Mouse (Mus musculus) MEL (cell line): ENCODE measurements around the gene Hist2h3b. TPM values are rescaled to one million over a fixed set of nuclear protein-coding genes. Genes with fewer than 3 reads are reported as not detected.

Source experiments
- DNase-seq: peaks from one replicate; pipeline ENCODE4 v3.0.0; 2011; ENCODE audit warnings: low read depth, low spot score
- H3K27ac ChIP-seq: 2 replicates; pipeline ENCODE4 v1.5.1; 2012; ENCODE audit warnings: low read depth, mild to moderate bottlenecking, control low read depth, low read length, moderate library complexity; ENCODE audit not compliant: control insufficient read depth
- H3K27me3 ChIP-seq, 2 experiments: fragments of 150-350 bp in 1 of 2; sonication (generic) in 1 of 2; 2 replicates each; pipeline ENCODE4 v1.6.1; 2012; ENCODE audit warnings: low read length in 2 of 2, mild to moderate bottlenecking in 2 of 2, improper control_type of control experiment in 1 of 2, moderate library complexity in 1 of 2; ENCODE audit not compliant: insufficient read depth in 2 of 2, control insufficient read depth in 1 of 2
- H3K36me3 ChIP-seq, 2 experiments: 2 replicates each; pipeline ENCODE4 v1.6.1; 2012 to 2014; ENCODE audit warnings: low read length in 2 of 2, improper control_type of control experiment in 1 of 2, inconsistent platforms in 1 of 2, mild to moderate bottlenecking in 1 of 2; ENCODE audit not compliant: insufficient read depth in 2 of 2, control insufficient read depth in 1 of 2
- H3K4me1 ChIP-seq, 2 experiments: fragments of 150-350 bp in 1 of 2; sonication (generic) in 1 of 2; 2 replicates each; pipeline ENCODE4 v1.6.1; 2012; ENCODE audit warnings: low read length in 2 of 2, improper control_type of control experiment in 1 of 2, mild to moderate bottlenecking in 1 of 2; ENCODE audit not compliant: insufficient read depth in 2 of 2, control insufficient read depth in 1 of 2
- H3K4me3 ChIP-seq, 2 experiments: fragments of 150-350 bp in 1 of 2; sonication (generic) in 1 of 2; 2 replicates each; pipeline ENCODE4 v1.5.1; 2012; ENCODE audit warnings: low read depth in 2 of 2, low read length in 2 of 2, mild to moderate bottlenecking in 2 of 2, moderate library complexity in 2 of 2, control low read depth in 1 of 2, improper control_type of control experiment in 1 of 2; ENCODE audit not compliant: control insufficient read depth in 1 of 2, insufficient read depth in 1 of 2
- H3K79me2 ChIP-seq: 2 replicates; pipeline ENCODE4 v1.6.1; 2012; ENCODE audit warnings: mild to moderate bottlenecking, low read length, moderate library complexity; ENCODE audit not compliant: control insufficient read depth, poor library complexity, insufficient read depth
- H3K9ac ChIP-seq: 2 replicates; pipeline ENCODE4 v1.6.1; 2012; ENCODE audit warnings: low read depth, mild to moderate bottlenecking, control low read depth, low read length, moderate library complexity; ENCODE audit not compliant: control insufficient read depth, poor library complexity, severe bottlenecking
- H3K9me3 ChIP-seq: fragments of 150-350 bp; sonication (generic); replicated peaks from 2 replicates; pipeline ENCODE4 v1.6.1; 2012; ENCODE audit warnings: mild to moderate bottlenecking, low read length, improper control_type of control experiment, moderate library complexity; ENCODE audit not compliant: insufficient read depth
- BHLHE40 ChIP-seq: IDR thresholded peaks from 2 replicates; pipeline ENCODE4 v1.6.1; 2012; ENCODE audit warnings: low read depth, mild to moderate bottlenecking, inconsistent platforms, low read length, improper control_type of control experiment, borderline replicate concordance
- CHD1 ChIP-seq: IDR thresholded peaks from 2 replicates; pipeline ENCODE4 v1.6.1; 2012; ENCODE audit warnings: low read depth, mild to moderate bottlenecking, inconsistent platforms, low read length, improper control_type of control experiment
- CTCF ChIP-seq, 3 experiments: IDR thresholded peaks in 2 of 3; conservative IDR thresholded peaks in 1 of 3; 2 replicates each; pipeline ENCODE4 v1.5.1; 2011 to 2012; ENCODE audit warnings: low read length in 3 of 3, low read depth in 2 of 3, mild to moderate bottlenecking in 2 of 3, improper control_type of control experiment in 1 of 3, inconsistent platforms in 1 of 3, mixed read lengths in 1 of 3, moderate library complexity in 1 of 3; ENCODE audit not compliant: control insufficient read depth in 1 of 3, insufficient read depth in 1 of 3, poor library complexity in 1 of 3, severe bottlenecking in 1 of 3
- E2F4 ChIP-seq: IDR thresholded peaks from 2 replicates; pipeline ENCODE4 v1.6.1; 2011; ENCODE audit warnings: low read depth, low read length, improper control_type of control experiment, borderline replicate concordance
- ETS1 ChIP-seq: IDR thresholded peaks from 2 replicates; pipeline ENCODE4 v1.6.1; 2012; ENCODE audit warnings: low read depth, mild to moderate bottlenecking, inconsistent platforms, low read length, improper control_type of control experiment, moderate library complexity
- GABPA ChIP-seq: IDR thresholded peaks from 2 replicates; pipeline ENCODE4 v1.6.1; 2012; ENCODE audit warnings: low read depth, mild to moderate bottlenecking, inconsistent platforms, low read length, improper control_type of control experiment, moderate library complexity
- JUND ChIP-seq: IDR thresholded peaks from 2 replicates; pipeline ENCODE4 v1.6.1; 2011; ENCODE audit warnings: low read depth, mild to moderate bottlenecking, improper control_type of control experiment, low read length
- KAT2A ChIP-seq: conservative IDR thresholded peaks from 2 replicates; pipeline ENCODE4 v1.6.1; 2012; ENCODE audit warnings: low read depth, low read length, improper control_type of control experiment, inconsistent platforms
- MAFK ChIP-seq: IDR thresholded peaks from 2 replicates; pipeline ENCODE4 v1.6.1; 2011; ENCODE audit warnings: low read depth, mild to moderate bottlenecking, low read length, improper control_type of control experiment, borderline replicate concordance
- MXI1 ChIP-seq: IDR thresholded peaks from 2 replicates; pipeline ENCODE4 v1.6.1; 2011; ENCODE audit warnings: mild to moderate bottlenecking, low read depth, low read length, improper control_type of control experiment
- MYB ChIP-seq: IDR thresholded peaks from 2 replicates; pipeline ENCODE4 v1.6.1; 2011; ENCODE audit warnings: mild to moderate bottlenecking, low read depth, low read length, improper control_type of control experiment
- POLR2A ChIP-seq, 2 experiments: IDR thresholded peaks; 2 replicates each; pipeline ENCODE4 v1.6.1; 2011 to 2012; ENCODE audit warnings: low read length in 2 of 2, mild to moderate bottlenecking in 2 of 2, control low read depth in 1 of 2, improper control_type of control experiment in 1 of 2, low read depth in 1 of 2, moderate library complexity in 1 of 2; ENCODE audit not compliant: control insufficient read depth in 1 of 2, insufficient read depth in 1 of 2, poor library complexity in 1 of 2
- POLR2AphosphoS5 ChIP-seq: IDR thresholded peaks from 2 replicates; pipeline ENCODE4 v1.6.1; 2012; ENCODE audit warnings: low read depth, borderline replicate concordance, mild to moderate bottlenecking, inconsistent platforms, low read length, moderate library complexity, mixed read lengths
- SIN3A ChIP-seq: IDR thresholded peaks from 2 replicates; pipeline ENCODE4 v1.6.1; 2012; ENCODE audit warnings: low read length, improper control_type of control experiment, inconsistent platforms
- SMC3 ChIP-seq: IDR thresholded peaks from 2 replicates; pipeline ENCODE4 v1.6.1; 2011; ENCODE audit warnings: low read depth, low read length, improper control_type of control experiment
- TCF12 ChIP-seq: IDR thresholded peaks from 2 replicates; pipeline ENCODE4 v1.6.1; 2014; ENCODE audit warnings: low read depth, mild to moderate bottlenecking, inconsistent platforms, low read length, improper control_type of control experiment, moderate library complexity
- UBTF ChIP-seq: IDR thresholded peaks from 2 replicates; pipeline ENCODE4 v1.6.1; 2012; ENCODE audit warnings: low read depth, mild to moderate bottlenecking, inconsistent platforms, low read length, improper control_type of control experiment, moderate library complexity, borderline replicate concordance; ENCODE audit not compliant: insufficient read depth
- USF2 ChIP-seq, 2 experiments: IDR thresholded peaks; 2 replicates each; pipeline ENCODE4 v1.6.1; 2011 to 2012; ENCODE audit warnings: improper control_type of control experiment in 2 of 2, low read length in 2 of 2, borderline replicate concordance in 1 of 2, inconsistent platforms in 1 of 2, low read depth in 1 of 2, mild to moderate bottlenecking in 1 of 2; ENCODE audit not compliant: insufficient read depth in 1 of 2
- ZKSCAN1 ChIP-seq: IDR thresholded peaks from 2 replicates; pipeline ENCODE4 v1.6.1; 2012; ENCODE audit warnings: low read depth, mild to moderate bottlenecking, inconsistent platforms, low read length, improper control_type of control experiment, moderate library complexity
- ZNF384 ChIP-seq: IDR thresholded peaks from 2 replicates; pipeline ENCODE4 v1.6.1; 2012; ENCODE audit warnings: low read depth, mild to moderate bottlenecking, inconsistent platforms, low read length, improper control_type of control experiment
- polyA plus RNA-seq, 2 experiments: library from polyadenylated mRNA; stranded (reverse) in 1 of 2; unstranded in 1 of 2; fragments of >175 nt in 1 of 2; fragments of >200 nt in 1 of 2; gene quantifications; 2 replicates each; pipeline versions ENCODE4 v1.2.1 to v1.2.4; 2012; ENCODE audit warnings: low replicate concordance in 2 of 2, low read depth in 1 of 2; ENCODE audit not compliant: insufficient read length in 2 of 2, insufficient read depth in 1 of 2, missing spikeins in 1 of 2
- total RNA-seq: library from RNA; depleted of rRNA; stranded (reverse); fragments of 300-350 nt; gene quantifications from 2 replicates; pipeline ENCODE4 v1.2.3, GENCODE M21; 2012

Hist2h3b gene
- total and polyA plus RNA-seq, 3 experiments: 71.7 to 3,962 TPM; not detected in 1

DNA sequence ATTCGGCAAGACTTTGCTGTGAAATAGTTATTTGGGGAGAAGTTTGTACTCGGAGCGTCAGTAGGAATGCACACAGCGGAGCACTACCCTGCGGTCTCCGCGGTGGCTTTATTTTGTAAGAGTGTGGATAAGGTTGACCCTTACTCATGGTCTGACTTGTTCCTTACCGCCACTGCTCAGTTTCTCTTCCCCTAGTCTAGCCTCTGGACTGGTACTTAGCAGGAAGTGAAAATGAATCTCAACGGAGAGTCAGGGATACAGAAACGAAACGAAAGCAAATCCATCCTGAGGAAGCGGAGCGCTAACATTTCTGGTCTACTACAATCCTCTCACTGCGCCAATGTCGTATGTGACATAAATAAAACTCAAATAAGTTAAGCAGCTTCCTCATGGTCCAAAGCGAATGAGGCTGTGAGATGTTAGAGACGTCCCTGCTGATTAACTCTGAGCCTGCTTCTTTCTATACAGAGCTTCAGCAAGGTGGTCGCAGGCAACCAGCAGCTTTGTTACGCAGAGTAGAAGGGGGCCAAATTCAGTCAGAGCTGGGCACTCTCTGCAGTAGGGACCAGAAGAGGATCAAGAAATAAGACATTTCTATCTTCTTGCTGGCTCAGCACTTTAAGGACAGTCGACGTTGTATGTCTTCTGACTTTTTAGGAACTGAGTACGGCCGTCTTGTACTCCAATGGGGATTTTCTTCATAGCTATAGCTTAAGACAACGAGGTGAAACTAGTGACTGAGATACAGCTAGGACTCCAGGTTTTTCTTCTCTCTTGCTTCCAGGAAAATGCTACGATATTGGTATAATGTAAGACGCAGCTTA is 32.5 kb downstream of the Hist2h3b start:
- Histone ChIP-seq H3K79me2 (no peaks in the 10 kb centered on the region), H3K27ac (no peak overlapping the region), H3K36me3 (no peaks in the 10 kb centered on the region), H3K4me1 (no peaks in the 10 kb centered on the region), H3K4me3 (no peak overlapping the region), H3K9me3 (no peaks in the 10 kb centered on the region), H3K9ac (no peak overlapping the region), H3K27me3 (no peaks in the 10 kb centered on the region)
- TF ChIP-seq JUND (no peak), MAFK (peak; percentile 61; the same call in 1 of the 2 replicates), CTCF (IDR thresholded peaks at IDR 0.05 in 2 of 3, conservative IDR thresholded peaks at IDR 0.05 in 1 of 3; ENCODE audit: control insufficient read depth in 1 of 3, insufficient read depth in 1 of 3, low read depth in 2 of 3, low read length in 3 of 3, poor library complexity in 1 of 3, severe bottlenecking in 1 of 3) (0 out of 6 replicates have a peak, but pooled peaks of 1 of the 3 experiments have one; percentile 2)
- no peak for DNase-seq

DNA sequence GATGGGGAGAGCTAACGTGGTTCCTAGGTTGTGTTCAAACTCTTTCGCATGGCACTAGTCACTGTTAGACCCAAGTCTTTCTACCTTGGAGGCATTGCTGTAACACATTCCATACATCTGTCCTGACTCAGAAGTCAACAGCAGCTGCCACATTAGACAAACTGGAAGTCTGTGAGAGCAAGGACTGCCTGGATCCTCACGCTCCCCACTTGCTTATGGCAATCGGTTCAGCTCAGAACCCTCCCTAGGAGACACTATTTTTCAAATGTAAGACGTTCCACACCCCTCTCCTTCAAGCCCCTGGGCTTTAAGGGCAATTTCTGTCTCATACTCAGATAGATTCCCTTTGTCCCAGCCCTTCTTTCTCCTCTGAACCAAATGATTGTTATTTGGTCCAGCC is 33.6 kb downstream of the Hist2h3b start:
- H3K9me3 ChIP-seq: no peaks in the 10 kb centered on the region
- H3K27ac ChIP-seq: no peak overlapping the region
- H3K4me3 ChIP-seq: no peak overlapping the region
- no peak overlapping the region for H3K9ac ChIP-seq
- TF ChIP-seq BHLHE40 (no peak), MXI1 (no peak), E2F4 (no peak), MYB (no peak), GABPA (no peak), POLR2A (IDR thresholded peaks at IDR 0.05; ENCODE audit: control insufficient read depth in 1 of 2, insufficient read depth in 1 of 2, low read depth in 1 of 2, low read length in 2 of 2, poor library complexity in 1 of 2) (no peak), POLR2AphosphoS5 (no peak), USF2 (IDR thresholded peaks at IDR 0.05; ENCODE audit: borderline replicate concordance in 1 of 2, insufficient read depth in 1 of 2, low read depth in 1 of 2, low read length in 2 of 2) (no peak), TCF12 (no peak), JUND (no peak), ETS1 (no peak), ZKSCAN1 (no peak), KAT2A (no peak), CHD1 (no peak), SIN3A (no peak), SMC3 (no peak), MAFK (no peak), UBTF (no peak), ZNF384 (no peak)
- TF ChIP-seq, all 39 proteins: peak for 0
- H3K36me3 ChIP-seq: no peaks in the 10 kb centered on the region
- no peak for DNase-seq
- no peaks in the 10 kb centered on the region for H3K4me1 ChIP-seq
- H3K79me2 ChIP-seq: no peaks in the 10 kb centered on the region
- no peaks in the 10 kb centered on the region for H3K27me3 ChIP-seq
